Mouse (Mus musculus) ovary, postnatal 36 days (tissue): ENCODE measurements around the gene Smg8.
A peak's percentile ranks its signal among the peaks of the same experiment; 100 is the strongest.
"Not testable (repeated sequence)": the region's sequence is repeated elsewhere in the genome, so short reads cannot be mapped to it uniquely, and the experiment has no call there.

Experiments used
- DNase-seq: peaks from one replicate; pipeline ENCODE4 v3.0.0; 2022; ENCODE audit warnings: low spot score, mixed read lengths

Gene Smg8

GRCm38 (mm10) chr11:87086290-87086984 is at the start of gene Smg8:
Gene Smg8 (minus strand): TSS chr11:87086774.
- peak; percentile 79 for DNase-seq

- no peak for DNase-seq
Measured at GRCm38 (mm10) chr11:87136233-87136632, 49.7 kb upstream of the Smg8 start.

GRCm38 (mm10) chr11:87126824-87127816 is 40.5 kb upstream of the Smg8 start, which contains the start of gene Trim37:
Gene Trim37 (plus strand): TSS chr11:87127077.
- DNase-seq, result peak; percentile 85

GRCm38 (mm10) chr11:87126281-87126823 is 39.8 kb upstream of the Smg8 start:
- DNase-seq, result no peak

GRCm38 (mm10) chr11:87125562-87125961 is 39.0 kb upstream of the Smg8 start:
- DNase-seq, result no peak

GRCm38 (mm10) chr11:87121864-87122263 is 35.3 kb upstream of the Smg8 start:
- no peak for DNase-seq

GRCm38 (mm10) chr11:87110172-87110909 is 23.8 kb upstream of the Smg8 start:
- no peak for DNase-seq

- peak; percentile 37 for DNase-seq
Measured at GRCm38 (mm10) chr11:87109519-87110171, 23.1 kb upstream of the Smg8 start.

- peak; percentile 93 for DNase-seq
Measured at GRCm38 (mm10) chr11:87108755-87109518, 22.4 kb upstream of the Smg8 start, which contains the start of gene Ska2. Gene Ska2 (plus strand): TSS chr11:87109234.

GRCm38 (mm10) chr11:87108409-87108754 is 21.8 kb upstream of the Smg8 start, which contains the start of gene Prr11:
Gene Prr11 (minus strand): TSS chr11:87108708.
- DNase-seq, result no peak

- DNase-seq, result no peak
Measured at GRCm38 (mm10) chr11:87087142-87087541, 568 bp upstream of the Smg8 start.

GRCm38 (mm10) chr11:87085461-87085860 is 1.1 kb downstream of the Smg8 start:
- DNase-seq, result no peak

- no peak for DNase-seq
Measured at GRCm38 (mm10) chr11:87083712-87084111, 2.9 kb downstream of the Smg8 start.

- DNase-seq, result peak; percentile 89
Measured at GRCm38 (mm10) chr11:87073866-87074440, 12.6 kb downstream of the Smg8 start, which contains the start of gene Gdpd1. Gene Gdpd1 (minus strand): TSS chr11:87074062.

- peak; percentile 71 for DNase-seq
Measured at GRCm38 (mm10) chr11:87073343-87073865, 13.2 kb downstream of the Smg8 start.

- no peak for DNase-seq
Measured at GRCm38 (mm10) chr11:87062087-87062486, 24.5 kb downstream of the Smg8 start.

GRCm38 (mm10) chr11:87060410-87060809 is 26.2 kb downstream of the Smg8 start:
- no peak for DNase-seq

GRCm38 (mm10) chr11:87056286-87056685 is 30.3 kb downstream of the Smg8 start:
- DNase-seq, result no peak

GRCm38 (mm10) chr11:87048900-87049299 is 37.7 kb downstream of the Smg8 start:
- DNase-seq, result not testable (repeated sequence)

GRCm38 (mm10) chr11:87046968-87047367 is 39.6 kb downstream of the Smg8 start:
- no peak for DNase-seq
